Mouse (Mus musculus): ENCODE measurements around the gene Dnm2.
A peak's percentile ranks its signal among the peaks of the same experiment; 100 is the strongest.

- TF ChIP-seq POLR2A (IDR thresholded peaks at IDR 0.05; ENCODE audit: borderline replicate concordance, low read depth, low read length) (no peak), CTCF (IDR thresholded peaks at IDR 0.05; ENCODE audit: low read depth, low read length) (peak; percentile 67)
These were observed 15.0 kb upstream of the Dnm2 start for GRCm38 (mm10) chr9:21409592-21410317.
